Mouse (Mus musculus) small intestine, adult 2 months (tissue): Measurements from ENCODE around the gene Rgsl1.

ENCODE experiments used
- CTCF ChIP-seq: fragments of 200-500 bp; IDR thresholded peaks from 2 replicates; pipeline ENCODE4 v1.5.1; 2012; ENCODE audit warnings: low read depth, mild to moderate bottlenecking, control low read depth, inconsistent platforms, low read length, moderate library complexity, mixed read lengths; ENCODE audit not compliant: insufficient replicate concordance, insufficient read length; ENCODE audit errors: extremely low read depth
- POLR2A ChIP-seq: fragments of 200-500 bp; IDR thresholded peaks from 2 replicates; pipeline ENCODE4 v1.6.1; 2012; ENCODE audit warnings: low read depth, mild to moderate bottlenecking, control low read depth, inconsistent platforms, low read length, moderate library complexity

GRCm38 (mm10) chr1:153794241-153794640, 49.7 kb downstream of the Rgsl1 start:
- TF ChIP-seq POLR2A (no peak), CTCF (no peak)
